Mouse (Mus musculus) kidney, adult 10 weeks (tissue): Measurements from ENCODE around the gene Olfr549. TPM values are rescaled to one million over a fixed set of nuclear protein-coding genes. Genes with fewer than 3 reads are reported as not detected.

Experiments
- polyA plus RNA-seq: library from polyadenylated mRNA; stranded (reverse); fragments of 350-450 nt; fragmentation: Illumina TruSeq; extraction: RNeasy Lipid Tissue Mini Kit (QIAGEN cat#74804); gene quantifications from one replicate; pipeline ENCODE4 v1.2.3, GENCODE M21; 2014; ENCODE audit warnings: low read depth, low replicate concordance

The Olfr549 gene
- polyA plus RNA-seq = not detected

GRCm38 (mm10) chr7:102549570-102549969 lies at the start of gene Olfr549:
Gene Olfr549 (plus strand): TSS chr7:102549870.

GRCm38 (mm10) chr7:102534449-102534848 lies 15.2 kb upstream of the Olfr549 start, which contains the start of gene Olfr547:
Gene Olfr547 (plus strand): TSS chr7:102534749.

GRCm38 (mm10) chr7:102540596-102540995 lies 9.1 kb upstream of the Olfr549 start, which contains the start of gene Olfr548-ps1:
Gene Olfr548-ps1 (plus strand): TSS chr7:102540896.

GRCm38 (mm10) chr7:102564999-102565997 lies 15.6 kb downstream of the Olfr549 start, which contains the start of gene Trim21:
Gene Trim21 (minus strand): TSS chr7:102565486.

GRCm38 (mm10) chr7:102571142-102571541 lies 21.5 kb downstream of the Olfr549 start, which contains the start of gene Olfr550:
Gene Olfr550 (plus strand): TSS chr7:102571442.

GRCm38 (mm10) chr7:102591786-102592185 lies 42.1 kb downstream of the Olfr549 start, which contains the start of gene Olfr551:
Gene Olfr551 (minus strand): TSS chr7:102591886.

GRCm38 (mm10) chr7:102597378-102598031 lies 47.8 kb downstream of the Olfr549 start, which contains the start of gene Olfr552:
Gene Olfr552 (plus strand): TSS chr7:102597770.

Other genes starting within 250 kb of the Olfr549 start
- 22.6 TPM for gene Rrm1, start 108.2 kb upstream of the Olfr549 start, polyA plus RNA-seq
- not detected for gene Olfr543, start 68.2 kb upstream of the Olfr549 start, polyA plus RNA-seq
- not detected for gene Olfr544, start 61.6 kb upstream of the Olfr549 start, polyA plus RNA-seq
- gene Olfr545, start 50.3 kb upstream of the Olfr549 start, polyA plus RNA-seq = not detected
- not detected for gene Olfr547, start 15.1 kb upstream of the Olfr549 start, polyA plus RNA-seq
- not detected for gene Olfr548-ps1, start 9.0 kb upstream of the Olfr549 start, polyA plus RNA-seq
- gene Trim21, start 15.6 kb downstream of the Olfr549 start, polyA plus RNA-seq = 8.2 TPM
- not detected for gene Olfr550, start 21.6 kb downstream of the Olfr549 start, polyA plus RNA-seq
- gene Olfr551, start 42.0 kb downstream of the Olfr549 start, polyA plus RNA-seq = not detected
- not detected for gene Olfr552, start 47.9 kb downstream of the Olfr549 start, polyA plus RNA-seq
- gene Olfr553, start 68.3 kb downstream of the Olfr549 start, polyA plus RNA-seq = not detected
- gene Olfr554, start 88.6 kb downstream of the Olfr549 start, polyA plus RNA-seq = not detected
- not detected for gene Olfr555, start 109.0 kb downstream of the Olfr549 start, polyA plus RNA-seq
- gene Olfr556, start 115.0 kb downstream of the Olfr549 start, polyA plus RNA-seq = not detected
- 5.0 TPM for gene Trim68, start 137.5 kb downstream of the Olfr549 start, polyA plus RNA-seq
- gene Olfr557, start 146.0 kb downstream of the Olfr549 start, polyA plus RNA-seq = not detected
- 5.7 TPM for gene Olfr558, start 152.3 kb downstream of the Olfr549 start, polyA plus RNA-seq
- gene Olfr33, start 169.2 kb downstream of the Olfr549 start, polyA plus RNA-seq = not detected
- not detected for gene Olfr559, start 177.6 kb downstream of the Olfr549 start, polyA plus RNA-seq
- not detected for gene Olfr560, start 209.5 kb downstream of the Olfr549 start, polyA plus RNA-seq
- 0.97 TPM for gene Olfr78, start 209.6 kb downstream of the Olfr549 start, polyA plus RNA-seq
- not detected for gene Olfr561, start 221.4 kb downstream of the Olfr549 start, polyA plus RNA-seq